Mouse (Mus musculus) stomach, embryonic 16.5 days (tissue): Measurements from ENCODE around the gene Vdac1. TPM values are rescaled to one million over a fixed set of nuclear protein-coding genes. Genes with fewer than 3 reads are reported as not detected.

Experiments
- ATAC-seq: fragments of 200-750 bp; cut with Nextera tagmentation; 2 replicates; pipeline ENCODE4 v1.8.0; 2017; ENCODE audit warnings: moderate number of reproducible peaks, moderate TSS enrichment; ENCODE audit not compliant: insufficient read depth, low FRiP score
- H3K27ac ChIP-seq: fragments of 300-500 bp; sonication (generic); 2 replicates; pipeline ENCODE4 v1.5.1; 2014; ENCODE audit warnings: low read length
- H3K27me3 ChIP-seq: fragments of 300-500 bp; sonication (generic); 2 replicates; pipeline ENCODE4 v1.6.1; 2014; ENCODE audit warnings: low read length, control low read depth, mixed read lengths; ENCODE audit not compliant: control insufficient read depth, insufficient read depth
- H3K36me3 ChIP-seq: fragments of 300-500 bp; sonication (generic); 2 replicates; pipeline ENCODE4 v1.6.1; 2014; ENCODE audit warnings: low read length; ENCODE audit not compliant: control insufficient read depth, insufficient read depth
- H3K4me1 ChIP-seq: fragments of 300-500 bp; sonication (generic); 2 replicates; pipeline ENCODE4 v1.6.1; 2014; ENCODE audit warnings: low read length, control low read depth, mixed read lengths; ENCODE audit not compliant: control insufficient read depth, insufficient read depth
- H3K4me2 ChIP-seq: fragments of 300-500 bp; sonication (generic); 2 replicates; pipeline ENCODE4 v1.6.1; 2014; ENCODE audit warnings: low read depth, low read length, mixed read lengths
- H3K4me3 ChIP-seq: fragments of 300-500 bp; sonication (generic); replicated peaks from 2 replicates; pipeline ENCODE4 v1.5.1; 2014; ENCODE audit warnings: mild to moderate bottlenecking, low read length
- H3K9ac ChIP-seq: fragments of 300-500 bp; sonication (generic); 2 replicates; pipeline ENCODE4 v1.6.1; 2014; ENCODE audit warnings: low read length
- H3K9me3 ChIP-seq: fragments of 300-500 bp; sonication (generic); replicated peaks from 2 replicates; pipeline ENCODE4 v1.6.1; 2016; ENCODE audit warnings: low read length, control low read depth; ENCODE audit not compliant: control insufficient read depth
- WGBS: fragments of 180-500 bp; shearing (Covaris S2); extraction: QIAGEN DNeasy Blood & Tissue Kit; methylation state at CpG from one replicate; pipeline ENCODE4 v1.1.7; 2014; 5-methylcytosine and 5-hydroxymethylcytosine counted together
- polyA plus RNA-seq: library from polyadenylated mRNA; unstranded; fragments of >200 nt; fragmentation: Nextera tagmentation; extraction: Ambion mirVana; gene quantifications from 2 replicates; pipeline ENCODE4 v1.2.1, GENCODE M21; 2015

Gene Vdac1
- polyA plus RNA-seq, 1 experiment from 2014 or later, result 280 TPM

DNA sequence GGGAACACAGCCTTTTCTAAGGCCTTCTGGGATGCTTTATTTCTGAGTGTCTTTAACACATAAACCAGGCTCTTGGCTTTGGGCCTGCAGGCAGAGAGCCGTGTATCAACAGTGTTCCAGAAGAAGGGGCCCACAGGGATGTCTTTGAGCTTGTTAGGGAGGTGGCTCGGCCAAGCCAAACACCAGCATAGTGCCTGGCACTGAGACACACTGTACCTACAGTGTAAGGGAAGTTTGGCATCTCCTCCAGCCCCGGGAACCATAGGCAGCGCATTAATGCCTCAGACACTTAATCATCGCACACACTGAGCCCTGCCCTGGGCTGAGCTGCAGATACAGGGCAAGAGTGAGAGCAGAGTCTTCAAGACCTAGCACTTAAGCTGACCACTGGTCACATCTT is 57.7 kb downstream of the Vdac1 start:
- Histone ChIP-seq H3K4me2 (no peak overlapping the region), H3K27me3 (no peaks in the 10 kb centered on the region), H3K27ac (peak overlapping the region; percentile 14; the same call in 1 of the 2 replicates), H3K36me3 (no peaks in the 10 kb centered on the region), H3K9ac (no peak overlapping the region), H3K4me3 (no peak overlapping the region), H3K9me3 (no peaks in the 10 kb centered on the region), H3K4me1 (no peaks in the 10 kb centered on the region)
- peak; percentile 78 for ATAC-seq
- WGBS, result 48% methylated on average over 5 of the region's 5 CpGs

DNA sequence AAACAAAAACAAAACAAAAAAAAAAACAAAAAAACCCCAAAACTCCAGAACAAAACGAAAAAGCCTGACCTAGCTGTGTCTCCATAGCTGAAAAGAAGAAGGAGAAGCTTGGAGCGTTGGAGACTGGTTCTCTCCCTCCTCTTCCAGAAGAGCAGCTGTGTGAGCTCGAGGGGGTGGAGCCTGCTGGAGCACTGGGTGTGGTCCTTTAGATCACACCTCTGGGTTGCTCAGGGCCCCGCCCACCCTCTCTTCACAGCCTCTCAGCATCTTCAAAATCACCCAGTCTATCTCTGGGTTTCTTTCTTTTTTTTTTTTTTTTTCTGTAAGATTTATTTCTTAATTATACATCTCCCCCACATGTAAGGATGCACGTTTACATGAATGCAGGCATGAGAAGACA is 58.6 kb downstream of the Vdac1 start:
- no peaks in the 10 kb centered on the region for H3K4me1 ChIP-seq
- no peak for ATAC-seq
- H3K27me3 ChIP-seq, result no peaks in the 10 kb centered on the region
- H3K4me2 ChIP-seq, result no peak overlapping the region
- 39% methylated on average over 5 of the region's 5 CpGs for WGBS
- no peak overlapping the region for H3K4me3 ChIP-seq
- no peak overlapping the region for H3K9ac ChIP-seq
- no peak overlapping the region for H3K27ac ChIP-seq
- no peaks in the 10 kb centered on the region for H3K36me3 ChIP-seq
- H3K9me3 ChIP-seq, result no peaks in the 10 kb centered on the region

DNA sequence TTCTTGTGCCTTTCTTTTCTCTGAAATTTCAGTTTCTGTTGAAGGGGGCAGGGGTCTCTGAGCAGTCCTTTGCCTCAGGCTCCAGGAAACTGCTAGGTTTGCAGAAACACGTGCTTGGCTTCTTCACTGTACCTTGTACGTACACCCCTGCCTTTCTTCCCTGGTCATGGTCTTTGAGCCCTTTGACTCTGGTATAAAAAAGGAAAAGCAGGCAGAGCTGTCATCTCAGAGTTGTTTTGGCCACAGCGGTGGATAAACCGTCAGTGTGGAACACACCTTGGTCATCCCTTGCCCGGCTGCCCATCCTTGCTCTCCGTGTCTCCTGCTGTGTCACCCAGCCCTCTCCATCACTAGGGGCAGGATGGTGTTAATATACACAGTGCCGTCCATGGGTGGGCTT is 59.2 kb downstream of the Vdac1 start:
- Histone ChIP-seq H3K4me1 (no peaks in the 10 kb centered on the region), H3K36me3 (no peaks in the 10 kb centered on the region), H3K4me2 (no peak overlapping the region), H3K27ac (no peak overlapping the region), H3K9ac (no peak overlapping the region), H3K9me3 (no peaks in the 10 kb centered on the region), H3K27me3 (no peaks in the 10 kb centered on the region), H3K4me3 (no peak overlapping the region)
- WGBS, result 73% methylated on average over 7 of the region's 7 CpGs
- no peak for ATAC-seq

DNA sequence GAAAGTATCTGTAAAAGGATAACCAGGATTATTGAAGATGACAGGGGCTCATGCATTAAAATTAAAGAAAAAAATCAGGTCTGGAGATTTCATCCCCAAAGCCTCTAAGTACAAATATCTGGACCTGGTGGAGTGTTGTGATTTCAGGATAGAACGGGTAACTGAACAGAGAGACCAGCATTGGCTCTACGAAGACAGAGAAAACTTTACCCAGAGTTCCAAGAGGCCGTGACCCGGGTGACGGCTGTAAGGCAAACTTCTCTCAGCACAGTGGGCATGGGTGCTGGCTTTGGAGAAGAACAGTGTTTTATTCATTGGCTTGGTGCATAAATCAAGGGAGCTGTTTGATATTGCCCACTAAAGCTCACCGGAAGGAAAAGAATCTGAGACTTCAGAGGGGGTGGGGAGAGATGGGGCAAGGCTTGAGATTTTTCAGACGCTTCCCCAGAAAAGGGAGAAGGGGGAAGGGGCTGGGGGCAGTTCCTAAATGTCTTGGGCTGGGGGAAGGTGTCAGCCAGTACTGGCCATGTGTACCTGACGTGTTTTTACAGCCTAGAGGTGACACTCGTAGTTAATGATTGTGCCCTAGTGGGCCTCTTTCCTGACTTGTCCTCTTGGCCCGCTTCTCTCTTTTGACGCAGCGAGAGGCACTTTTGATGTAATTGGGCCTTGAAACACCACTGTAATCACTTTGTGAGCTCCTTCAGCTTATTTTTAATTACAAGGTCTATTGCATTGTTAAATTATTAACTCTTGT is 59.8 kb downstream of the Vdac1 start:
- 63% methylated on average over 12 of the region's 12 CpGs for WGBS
- Histone ChIP-seq H3K36me3 (no peaks in the 10 kb centered on the region), H3K9ac (no peak overlapping the region), H3K9me3 (no peaks in the 10 kb centered on the region), H3K27ac (no peak overlapping the region), H3K4me1 (no peaks in the 10 kb centered on the region), H3K4me3 (no peak overlapping the region), H3K4me2 (no peak overlapping the region), H3K27me3 (no peaks in the 10 kb centered on the region)
- ATAC-seq, result no peak

DNA sequence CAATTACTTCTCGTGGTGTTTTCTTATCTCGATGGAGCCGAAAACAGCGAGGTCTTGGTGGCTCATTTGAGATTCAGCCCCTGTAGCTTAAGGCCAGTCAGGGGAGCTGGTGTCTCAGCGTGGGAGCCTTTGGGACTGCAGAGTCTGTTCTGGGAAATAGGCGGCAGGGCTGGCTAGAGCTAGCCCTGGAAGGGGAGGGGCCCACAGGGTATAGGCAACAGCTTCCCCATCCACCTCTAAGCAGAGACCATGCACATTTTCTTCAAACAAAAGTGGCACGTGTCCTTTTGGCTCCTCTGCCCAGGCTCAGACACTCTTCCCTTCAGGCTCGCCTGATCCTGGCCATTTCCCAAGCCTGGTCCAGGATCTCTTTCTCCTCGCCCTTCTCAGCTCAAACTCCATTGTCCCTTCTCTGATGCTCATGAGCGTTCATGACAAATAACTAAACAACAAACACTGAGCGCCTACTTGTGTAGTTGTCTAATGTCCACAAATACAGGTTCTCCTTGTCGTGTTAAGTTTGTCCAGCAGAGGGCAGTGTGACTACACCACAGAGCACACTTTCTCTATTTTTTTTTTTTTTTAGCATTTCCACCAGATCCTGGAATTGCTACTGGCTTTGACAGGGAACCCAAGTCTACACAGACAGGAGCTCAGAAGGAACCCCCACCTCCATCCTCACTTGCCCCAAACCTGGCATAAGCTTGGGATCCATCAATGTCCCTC is 60.6 kb downstream of the Vdac1 start:
- Histone ChIP-seq H3K27me3 (no peaks in the 10 kb centered on the region), H3K9me3 (no peaks in the 10 kb centered on the region), H3K36me3 (no peaks in the 10 kb centered on the region), H3K27ac (no peak overlapping the region), H3K4me1 (no peaks in the 10 kb centered on the region), H3K9ac (no peak overlapping the region), H3K4me2 (no peak overlapping the region), H3K4me3 (no peak overlapping the region)
- 28% methylated on average over 12 of the region's 12 CpGs for WGBS
- no peak for ATAC-seq

DNA sequence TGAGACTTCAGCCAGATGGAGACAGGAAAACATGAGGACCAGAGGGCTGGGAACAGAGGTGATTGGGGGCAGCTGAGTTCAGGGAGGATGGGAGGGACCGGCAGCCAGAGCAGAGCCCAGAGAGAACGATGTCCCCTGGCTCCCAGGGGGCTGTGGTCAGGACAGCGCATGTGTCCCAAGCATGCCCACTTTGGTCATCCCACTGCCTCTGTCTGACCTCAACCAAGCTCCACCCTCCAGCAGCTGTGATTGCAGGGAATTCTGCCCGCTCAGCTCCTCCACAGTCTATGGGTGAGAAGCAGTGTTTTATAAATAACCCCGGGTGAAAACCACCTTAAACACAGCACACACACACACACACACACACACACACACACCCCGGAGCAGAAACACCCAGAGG is 68.8 kb downstream of the Vdac1 start:
- no peak overlapping the region for H3K4me3 ChIP-seq
- H3K4me2 ChIP-seq, result no peak overlapping the region
- peaks cover 6% of the 10 kb centered on the region; the same call in 1 of the 2 replicates for H3K9me3 ChIP-seq
- WGBS, result 59% methylated on average over 6 of the region's 6 CpGs
- H3K27ac ChIP-seq, result no peak overlapping the region
- H3K9ac ChIP-seq, result no peak overlapping the region
- no peaks in the 10 kb centered on the region; the same call in 1 of the 2 replicates for H3K27me3 ChIP-seq
- H3K4me1 ChIP-seq, result peaks cover 6% of the 10 kb centered on the region; the same call in 1 of the 2 replicates
- H3K36me3 ChIP-seq, result no peaks in the 10 kb centered on the region
- no peak for ATAC-seq

DNA sequence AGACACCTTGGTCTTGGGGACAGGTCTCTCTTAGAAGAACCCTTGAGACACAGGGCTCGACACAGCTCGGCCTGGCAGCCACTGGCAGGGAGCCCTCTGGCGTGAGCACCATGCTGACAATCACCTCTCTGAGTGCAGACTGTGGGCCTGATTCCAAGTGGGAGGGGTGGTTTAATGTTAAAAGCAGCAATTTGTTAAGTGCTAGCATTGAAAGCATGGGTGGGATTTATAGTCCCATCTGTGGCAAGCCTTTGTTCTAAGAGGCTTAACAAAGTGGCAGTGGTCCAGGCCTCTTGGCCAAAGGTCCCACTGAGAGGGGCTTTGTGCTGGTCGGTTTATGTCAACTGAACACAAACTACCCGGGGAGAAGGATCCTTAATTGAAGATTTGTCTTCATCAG is 70.9 kb downstream of the Vdac1 start:
- Histone ChIP-seq H3K4me3 (no peak overlapping the region), H3K4me1 (peaks cover 6% of the 10 kb centered on the region; the same call in 1 of the 2 replicates), H3K27me3 (no peaks in the 10 kb centered on the region; the same call in 1 of the 2 replicates), H3K27ac (no peak overlapping the region), H3K4me2 (no peak overlapping the region), H3K9ac (no peak overlapping the region), H3K36me3 (no peaks in the 10 kb centered on the region), H3K9me3 (peaks cover 6% of the 10 kb centered on the region; the same call in 1 of the 2 replicates)
- no peak for ATAC-seq
- WGBS, result 31% methylated on average over 5 of the region's 5 CpGs

DNA sequence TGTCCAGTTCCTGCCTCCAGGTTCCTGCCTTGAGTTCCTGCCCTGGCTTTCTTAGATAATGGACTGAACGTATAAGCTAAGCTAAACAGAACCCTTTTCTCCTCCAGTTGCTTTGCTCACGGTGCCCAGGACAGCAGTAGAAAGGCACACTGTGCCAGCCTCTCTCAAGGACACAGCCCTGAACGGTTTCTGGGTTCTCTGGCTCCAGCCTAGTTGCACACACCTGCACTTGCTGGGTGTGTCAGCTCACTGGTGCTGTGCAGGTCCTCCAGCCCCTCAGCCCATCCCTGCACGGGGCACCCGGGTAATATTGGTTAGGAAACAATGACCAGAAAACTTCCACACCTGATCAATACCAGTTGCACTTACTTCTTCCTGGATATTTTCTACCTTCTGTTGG is 71.5 kb downstream of the Vdac1 start:
- Histone ChIP-seq H3K36me3 (no peaks in the 10 kb centered on the region), H3K4me2 (no peak overlapping the region), H3K27ac (no peak overlapping the region; the same call in 1 of the 2 replicates), H3K9ac (no peak overlapping the region), H3K4me3 (no peak overlapping the region), H3K9me3 (peaks cover 6% of the 10 kb centered on the region; the same call in 1 of the 2 replicates), H3K4me1 (peaks cover 11% of the 10 kb centered on the region; the same call in 1 of the 2 replicates), H3K27me3 (no peaks in the 10 kb centered on the region; the same call in 1 of the 2 replicates)
- WGBS, result 81% methylated on average over 5 of the region's 5 CpGs
- ATAC-seq, result no peak
